Mouse (Mus musculus): ENCODE data around the gene Fxyd6.

Gene Fxyd6

GRCm38 (mm10) chr9:45376883-45377282 lies 6.9 kb downstream of the Fxyd6 start:
- DNase-seq: no peak

- no peak for DNase-seq
These were observed 10.6 kb downstream of the Fxyd6 start for GRCm38 (mm10) chr9:45380411-45381251.

- no peak for DNase-seq
These were observed 12.4 kb downstream of the Fxyd6 start for GRCm38 (mm10) chr9:45382336-45382735.

- DNase-seq: no peak
These were observed 12.8 kb downstream of the Fxyd6 start for GRCm38 (mm10) chr9:45382834-45383233.

- DNase-seq: no peak
These were observed 13.9 kb downstream of the Fxyd6 start for GRCm38 (mm10) chr9:45383883-45384282.

DNA sequence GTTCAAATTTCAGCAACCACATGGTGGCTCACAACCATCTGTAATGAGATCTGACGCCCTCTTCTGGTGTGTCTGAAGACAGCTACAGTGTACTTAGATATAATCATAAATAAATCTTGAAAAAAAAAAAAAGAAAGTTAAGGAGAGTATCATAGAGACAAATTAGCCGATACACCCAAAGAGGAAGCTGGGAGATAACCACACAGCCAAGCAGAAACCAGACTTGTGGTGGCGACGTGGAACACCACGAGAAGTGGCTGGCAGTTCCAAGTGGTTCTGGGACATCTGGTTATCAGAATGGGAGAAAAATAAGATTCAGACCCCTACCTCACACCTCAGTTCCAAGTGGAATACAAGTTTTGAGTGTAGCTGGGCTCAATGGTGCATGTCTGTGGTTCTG lies 16.7 kb downstream of the Fxyd6 start:
- DNase-seq: no peak

DNA sequence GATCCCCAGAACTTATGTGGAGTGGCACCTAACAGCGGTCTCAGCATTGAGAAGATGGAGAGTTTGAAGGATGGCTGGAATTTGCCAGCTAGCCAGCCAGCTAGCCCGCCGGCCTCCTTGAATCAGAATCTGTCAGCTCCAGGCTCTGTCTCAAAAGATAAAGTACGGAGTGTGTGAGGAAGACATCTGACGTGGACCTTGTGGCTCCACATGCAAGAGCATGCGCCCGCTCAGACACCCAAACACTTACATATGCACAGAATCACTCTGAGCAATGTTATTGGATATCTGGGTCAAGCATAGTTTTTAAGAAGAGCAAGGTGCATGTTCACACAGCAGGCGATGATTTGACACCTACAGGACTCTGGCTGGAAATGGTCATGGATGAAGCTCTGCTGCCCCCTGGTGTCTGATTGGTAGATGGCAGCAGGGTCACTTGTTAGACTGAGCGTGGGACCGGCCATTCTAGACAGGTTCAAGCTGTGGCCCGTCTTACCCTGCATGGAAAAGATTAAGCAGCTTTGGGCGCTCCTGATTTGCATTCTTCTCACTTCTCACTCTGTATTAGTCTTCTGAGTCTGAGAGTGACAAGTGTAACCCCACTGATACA lies 18.5 kb downstream of the Fxyd6 start:
- DNase-seq: peak; percentile 92

DNA sequence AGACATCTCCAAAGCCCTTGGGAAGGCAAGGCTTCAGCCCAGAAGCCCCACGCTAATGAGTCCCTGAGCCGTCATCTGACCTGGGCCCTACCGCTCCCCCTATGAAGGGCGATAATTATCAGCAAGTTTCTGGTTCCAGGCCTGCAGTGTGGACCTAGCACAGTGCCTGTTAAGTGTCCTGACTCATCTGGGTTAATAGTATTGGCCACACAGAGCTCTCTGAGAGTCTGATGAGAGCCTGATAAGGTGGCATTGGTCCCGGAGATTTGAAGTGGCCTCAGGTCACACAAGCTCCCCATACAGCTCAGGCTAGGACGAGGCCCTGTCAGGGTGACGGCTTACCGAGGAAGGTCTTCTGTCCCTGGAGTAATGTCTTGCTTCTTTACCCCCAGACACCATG lies 19.6 kb downstream of the Fxyd6 start:
- no peak for DNase-seq

DNA sequence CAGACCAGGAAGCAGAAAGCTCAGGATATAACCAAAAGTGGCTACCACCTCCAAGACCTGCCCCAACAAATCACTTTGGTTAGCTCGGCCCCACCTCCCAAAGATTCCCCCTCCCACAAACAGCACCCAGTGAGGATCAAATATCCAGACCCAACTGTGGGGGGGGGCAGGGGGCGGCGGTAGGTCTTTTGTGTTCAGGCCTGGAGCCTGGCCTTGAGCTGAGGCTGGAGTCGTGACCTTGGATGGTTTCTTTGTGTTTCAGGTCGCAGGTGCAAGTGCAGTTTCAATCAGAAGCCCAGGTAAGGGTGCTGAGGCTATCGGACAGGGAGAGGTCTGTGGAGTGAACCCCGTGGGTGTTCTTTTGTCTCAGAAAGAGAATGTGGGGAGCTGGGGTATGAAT lies 21.3 kb downstream of the Fxyd6 start:
- DNase-seq: no peak

GRCm38 (mm10) chr9:45395218-45395617 lies 25.2 kb downstream of the Fxyd6 start:
- DNase-seq: peak; percentile 15

DNA sequence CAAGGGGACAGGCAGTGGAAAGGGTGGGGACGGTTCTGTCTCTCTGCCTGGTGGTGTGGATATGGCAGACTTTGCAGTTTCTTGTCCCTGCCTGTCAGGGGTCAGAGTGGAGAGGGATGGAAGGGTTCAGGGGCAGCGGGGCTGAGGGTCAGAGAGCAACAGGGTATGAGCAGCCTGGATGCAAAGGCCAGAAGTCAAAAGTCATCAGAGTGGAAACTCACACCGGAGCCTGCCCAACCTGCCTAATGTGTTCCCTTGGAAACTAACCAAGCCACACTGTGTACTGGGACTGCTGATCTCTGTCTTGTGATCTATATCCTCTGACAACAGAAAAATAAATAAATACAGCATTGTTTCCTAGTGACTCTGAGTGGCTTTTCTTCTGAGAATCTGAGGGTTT lies 25.8 kb downstream of the Fxyd6 start:
- DNase-seq: peak; percentile 42

GRCm38 (mm10) chr9:45398336-45398735 lies 28.4 kb downstream of the Fxyd6 start:
- DNase-seq: peak; percentile 76

GRCm38 (mm10) chr9:45399434-45399833 lies 29.4 kb downstream of the Fxyd6 start, which contains the start of gene Fxyd2:
Fxyd2 (plus strand) TSS chr9:45399669.
- DNase-seq: peak; percentile 62

GRCm38 (mm10) chr9:45401851-45402250 lies 31.9 kb downstream of the Fxyd6 start:
- peak; percentile 58 for DNase-seq

- DNase-seq: peak; percentile 70
These were observed 33.0 kb downstream of the Fxyd6 start for GRCm38 (mm10) chr9:45402957-45403356.

DNA sequence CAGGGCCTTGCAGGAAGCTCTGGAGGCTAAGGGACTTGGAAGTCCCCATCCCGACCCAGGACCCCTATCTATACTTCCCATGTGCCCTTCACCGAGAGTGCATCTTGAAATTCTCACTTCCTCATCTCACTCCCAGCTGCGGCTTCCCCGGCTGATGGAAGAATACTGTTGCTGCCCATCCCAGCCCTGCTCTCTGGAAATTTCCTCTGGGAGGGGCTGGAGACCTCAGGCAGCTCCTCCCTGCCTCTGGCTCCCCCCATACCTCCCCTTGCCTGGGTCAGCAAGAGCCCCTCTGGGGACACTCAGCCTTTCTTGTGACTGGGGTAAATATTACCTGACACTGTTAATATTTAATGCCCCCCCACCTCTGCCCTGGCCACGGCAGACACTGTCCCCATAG lies 35.7 kb downstream of the Fxyd6 start:
- peak; percentile 79 for DNase-seq

- peak; percentile 59 for DNase-seq
These were observed 36.8 kb downstream of the Fxyd6 start for GRCm38 (mm10) chr9:45406808-45407207.

DNA sequence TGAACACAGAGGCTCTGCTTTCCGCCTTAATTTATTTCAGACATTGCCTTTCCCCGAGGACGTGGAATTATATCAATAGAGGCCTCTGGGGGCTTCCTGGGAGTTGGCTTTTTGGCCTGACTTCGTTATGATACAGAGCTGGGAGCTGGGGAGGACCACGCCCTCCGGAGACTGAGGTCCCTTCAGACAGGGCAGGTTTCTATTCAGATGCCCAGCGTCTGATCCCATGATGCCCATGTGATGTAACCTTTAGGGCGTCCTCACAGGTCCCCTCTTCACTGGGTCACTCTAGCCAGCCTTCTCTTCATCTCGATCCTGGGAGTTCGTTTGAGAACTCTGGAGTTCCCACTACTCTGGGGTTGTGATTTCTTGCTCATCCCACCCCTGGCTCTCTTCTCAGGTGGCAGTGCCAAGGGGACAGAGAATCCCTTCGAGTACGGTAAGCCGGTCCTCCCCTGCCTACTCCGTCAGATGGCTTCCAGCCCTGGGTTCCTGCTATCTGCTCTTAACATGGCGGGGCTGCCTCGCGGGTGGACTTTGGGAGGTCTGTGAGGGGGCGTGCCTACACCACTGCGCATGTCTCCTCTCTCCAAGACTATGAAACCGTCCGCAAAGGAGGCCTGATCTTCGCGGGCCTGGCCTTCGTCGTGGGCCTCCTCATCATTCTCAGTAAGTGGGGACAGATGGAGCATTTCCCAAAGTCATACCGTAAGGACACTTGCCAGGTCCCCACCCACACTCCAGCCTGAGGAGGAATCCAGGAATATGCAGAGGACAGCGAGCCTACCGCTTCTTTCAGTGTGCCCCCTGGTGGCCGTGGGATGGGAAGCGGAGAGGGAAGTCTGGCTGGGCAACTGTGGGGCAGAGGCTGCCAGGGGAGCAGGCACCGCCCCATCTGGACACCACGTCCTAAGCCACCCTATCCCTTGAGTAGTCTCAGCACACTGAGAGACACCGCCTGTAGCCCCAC lies 38.0 kb downstream of the Fxyd6 start:
- peak; percentile 89 for DNase-seq

GRCm38 (mm10) chr9:45410193-45410592 lies 40.2 kb downstream of the Fxyd6 start:
- DNase-seq: peak; percentile 13

- DNase-seq: no peak
These were observed 40.6 kb downstream of the Fxyd6 start for GRCm38 (mm10) chr9:45410614-45411013.

DNA sequence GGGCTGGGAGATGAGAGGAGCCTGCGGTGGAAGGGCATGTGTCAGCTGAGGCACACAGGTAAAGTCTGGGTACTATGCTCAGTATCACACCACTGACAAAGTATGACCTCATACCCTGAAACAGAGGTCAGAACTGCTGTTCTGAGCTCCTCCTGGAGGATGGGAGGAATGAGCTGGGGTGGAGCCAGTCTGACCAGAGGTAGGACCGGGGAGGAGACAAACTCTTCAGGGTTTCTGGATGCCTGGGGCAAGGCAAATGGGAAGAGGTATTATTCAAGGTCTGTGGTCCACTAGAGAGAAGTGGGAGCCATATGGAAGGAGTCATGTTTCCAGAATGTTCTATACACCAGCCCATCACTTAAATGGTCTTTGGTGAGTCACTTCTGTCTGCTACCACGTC lies 41.1 kb downstream of the Fxyd6 start:
- DNase-seq: peak; percentile 47

DNA sequence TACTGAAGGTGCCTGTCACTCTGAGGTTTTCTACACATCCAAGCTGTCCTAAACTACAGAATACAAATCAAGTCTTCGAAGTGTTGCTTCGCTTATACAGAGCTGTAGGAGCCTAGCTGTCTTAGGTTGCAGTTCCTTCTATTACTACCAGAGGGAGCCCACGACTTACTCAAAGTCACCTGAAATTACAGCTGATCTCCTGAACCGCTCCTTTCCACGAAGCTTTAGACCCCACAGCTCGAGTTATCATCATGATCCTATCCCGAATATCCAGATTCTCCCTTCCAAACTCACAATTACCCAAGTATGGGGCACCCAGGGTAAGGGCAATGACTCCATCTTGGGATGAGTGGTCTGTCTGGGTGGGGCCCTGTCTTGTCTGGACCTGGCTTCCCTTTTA lies 41.8 kb downstream of the Fxyd6 start:
- peak; percentile 39 for DNase-seq

DNA sequence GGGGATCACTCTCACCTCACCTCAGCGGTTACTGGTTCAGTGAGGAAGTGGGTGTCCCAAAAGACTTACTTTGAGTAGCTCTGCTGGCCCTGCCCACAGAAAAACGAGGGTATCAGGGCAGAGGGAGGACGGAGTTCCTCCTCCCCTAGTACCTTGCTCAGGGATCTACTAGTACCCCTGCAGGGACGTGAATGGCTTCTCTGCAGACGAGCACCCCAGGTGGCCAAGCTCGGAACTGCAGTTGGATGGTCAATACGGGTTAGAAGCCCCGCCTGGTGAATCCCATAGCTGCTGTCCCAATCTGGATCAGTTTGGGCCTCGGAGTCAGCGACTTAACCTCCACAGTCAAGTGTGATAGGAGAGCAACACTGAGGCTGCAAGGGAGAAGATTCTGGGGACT lies 42.3 kb downstream of the Fxyd6 start:
- peak; percentile 92 for DNase-seq
